Mouse (Mus musculus) liver, postnatal 0 days (tissue): ENCODE measurements around the gene Opn3.

Experiments
- CTCF ChIP-seq: sonication (generic); IDR thresholded peaks from 2 replicates; pipeline ENCODE4 v1.5.1; 2016; ENCODE audit warnings: antibody characterized with exemption, low read depth
- EP300 ChIP-seq: IDR thresholded peaks from 2 replicates; pipeline ENCODE4 v1.6.1; 2016; ENCODE audit warnings: antibody characterized with exemption, low read depth, mild to moderate bottlenecking

DNA sequence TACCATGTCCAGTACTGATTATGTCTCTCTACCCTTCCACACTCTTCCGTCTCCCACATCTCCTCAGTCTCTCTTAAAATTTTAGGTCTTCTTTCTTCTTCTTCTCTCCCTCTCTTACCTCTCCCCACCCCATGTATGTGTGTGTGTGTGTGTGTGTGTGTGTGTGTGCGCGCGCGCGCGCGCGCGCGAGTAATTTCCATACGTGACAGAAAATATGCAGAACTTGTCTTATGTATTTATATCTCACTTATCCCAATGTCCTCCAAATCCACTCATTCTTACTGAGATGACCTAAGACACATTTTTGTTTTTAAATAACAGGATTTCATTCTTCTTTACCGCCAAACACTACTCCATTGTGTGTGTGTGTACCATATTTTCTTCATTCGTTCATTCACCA lies 60.1 kb downstream of the Opn3 start:
- TF ChIP-seq CTCF = no peak
- TF ChIP-seq EP300 = no peak
